Mouse (Mus musculus) adrenal gland, postnatal 14 days (tissue): Measurements from ENCODE around the gene Atp5l. TPM values are rescaled to one million over a fixed set of nuclear protein-coding genes. Genes with fewer than 3 reads are reported as not detected.

Experiments
- DNase-seq: peaks from one replicate; pipeline ENCODE4 v3.0.0; 2021; ENCODE audit warnings: mixed read lengths
- total RNA-seq: library from RNA; stranded (reverse); gene quantifications from 2 replicates; pipeline ENCODE4 v1.2.3, GENCODE M21; 2021

The Atp5l gene
- total RNA-seq, 1 experiment from 2014 or later: 638 TPM

GRCm38 (mm10) chr9:44892664-44893063 lies 27.9 kb downstream of the Atp5l start:
- DNase-seq: no peak

GRCm38 (mm10) chr9:44891210-44891609 lies 29.3 kb downstream of the Atp5l start:
- DNase-seq: no peak

GRCm38 (mm10) chr9:44890122-44890521 lies 30.4 kb downstream of the Atp5l start:
- DNase-seq: no peak

GRCm38 (mm10) chr9:44888114-44888624 lies 32.4 kb downstream of the Atp5l start:
- DNase-seq: no peak

GRCm38 (mm10) chr9:44882981-44883569 lies 37.5 kb downstream of the Atp5l start:
- no peak for DNase-seq

GRCm38 (mm10) chr9:44882436-44882980 lies 38.0 kb downstream of the Atp5l start:
- DNase-seq: peak; percentile 80

- DNase-seq: peak; percentile 79
Observed at GRCm38 (mm10) chr9:44881941-44882435, 38.6 kb downstream of the Atp5l start.

- DNase-seq: peak; percentile 99
Observed at GRCm38 (mm10) chr9:44881221-44881871, 39.2 kb downstream of the Atp5l start, which contains the start of gene Kmt2a. TSS of gene Kmt2a (minus strand) at chr9:44881296.

- peak; percentile 48 for DNase-seq
Observed at GRCm38 (mm10) chr9:44880309-44881081, 40.0 kb downstream of the Atp5l start.

GRCm38 (mm10) chr9:44879694-44880271 lies 40.8 kb downstream of the Atp5l start:
- DNase-seq: peak; percentile 25

GRCm38 (mm10) chr9:44878776-44879500 lies 41.6 kb downstream of the Atp5l start:
- DNase-seq: peak; percentile 18

GRCm38 (mm10) chr9:44877686-44878085 lies 42.9 kb downstream of the Atp5l start:
- DNase-seq: peak; percentile 9

GRCm38 (mm10) chr9:44875476-44875875 lies 45.1 kb downstream of the Atp5l start:
- DNase-seq: peak; percentile 78

- no peak for DNase-seq
Observed at GRCm38 (mm10) chr9:44874198-44874597, 46.3 kb downstream of the Atp5l start.

GRCm38 (mm10) chr9:44873665-44874064 lies 46.9 kb downstream of the Atp5l start:
- DNase-seq: no peak

- peak; percentile 19 for DNase-seq
Observed at GRCm38 (mm10) chr9:44868336-44869094, 52.0 kb downstream of the Atp5l start.

GRCm38 (mm10) chr9:44867664-44868063 lies 52.9 kb downstream of the Atp5l start:
- DNase-seq: no peak

- DNase-seq: peak; percentile 25
Observed at GRCm38 (mm10) chr9:44866501-44867240, 53.9 kb downstream of the Atp5l start.
